Mouse (Mus musculus): ENCODE results near the gene Cisd2.

GRCm38 (mm10) chr3:135423608-135424212 is at the start of gene Cisd2:
- no peak for TF ChIP-seq CTCF (IDR thresholded peaks at IDR 0.05; ENCODE audit: insufficient read depth, low read depth, low read length)
- no peak for TF ChIP-seq POLR2A (IDR thresholded peaks at IDR 0.05; ENCODE audit: insufficient read depth, low read depth, low read length)
